Mouse (Mus musculus) granulocyte monocyte progenitor cell, adult 5-6 weeks (primary cell): Measurements from ENCODE around the gene Gm36079. TPM values are rescaled to one million over a fixed set of nuclear protein-coding genes. Genes with fewer than 3 reads are reported as not detected.
A peak's percentile ranks its signal among the peaks of the same experiment; 100 is the strongest.
"Not testable (repeated sequence)": the region's sequence is repeated elsewhere in the genome, so short reads cannot be mapped to it uniquely, and the experiment has no call there.

Source experiments
- ATAC-seq: replicated peaks from 2 replicates; pipeline ENCODE4 v1.8.0; 2016; ENCODE audit warnings: mild to moderate bottlenecking, moderate TSS enrichment, inconsistent platforms; ENCODE audit not compliant: poor library complexity, severe bottlenecking
- total RNA-seq, 2 experiments: library from RNA; stranded (forward) in 1 of 2; stranded (reverse) in 1 of 2; fragments of 200-712, 200-1000 nt in 1 of 2; fragments of >200 nt in 1 of 2; fragmentation: Nextera tagmentation in 1 of 2; gene quantifications; 2 replicates each; pipeline ENCODE4 v1.2.3; 2014 to 2017

The Gm36079 gene
- not detected in 2 replicates for total RNA-seq (2014; fragmentation: Nextera tagmentation)
- not detected in 2 replicates for total RNA-seq (2017)

- not testable (repeated sequence) for ATAC-seq
These were observed at the start of gene Gm36079 for GRCm38 (mm10) chr13:120026911-120027310. Gm36079 (minus strand) TSS chr13:120027011.

GRCm38 (mm10) chr13:120070878-120071277, 44.1 kb upstream of the Gm36079 start:
- peak; percentile 88 for ATAC-seq

DNA sequence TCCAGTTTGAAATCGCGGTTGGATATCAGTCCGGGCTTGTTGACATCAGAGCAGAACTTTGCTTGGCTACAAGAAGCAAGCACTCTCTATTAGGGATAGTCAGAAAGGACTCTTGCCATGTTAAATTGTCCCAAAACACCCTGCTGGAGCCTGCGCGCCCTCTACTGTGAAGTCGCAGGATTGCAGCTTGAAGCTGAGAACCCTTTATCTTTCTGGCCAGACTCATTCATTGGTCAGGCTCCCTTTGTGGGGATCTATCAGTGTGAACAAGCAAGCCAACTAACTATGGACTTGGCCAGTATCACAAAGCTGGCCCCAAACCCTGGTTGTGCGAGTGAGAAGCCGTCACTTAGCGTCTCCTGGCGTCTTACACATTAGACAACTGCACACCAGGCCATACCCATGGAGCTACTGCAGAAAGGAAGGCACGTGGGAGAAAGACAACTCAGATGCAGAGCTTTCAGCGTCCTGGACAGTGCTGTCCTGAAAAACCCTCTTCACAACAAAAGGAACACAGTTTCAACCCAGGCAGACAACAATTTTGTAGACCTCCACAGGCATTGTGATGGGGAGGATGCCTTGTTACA, 43.3 kb upstream of the Gm36079 start:
- peak; percentile 85 for ATAC-seq

GRCm38 (mm10) chr13:120063439-120064089, 36.8 kb upstream of the Gm36079 start:
- peak; percentile 90 for ATAC-seq

- ATAC-seq: peak; percentile 57
These were observed 36.1 kb upstream of the Gm36079 start for GRCm38 (mm10) chr13:120062903-120063302.

- ATAC-seq: peak; percentile 54
These were observed 25.3 kb upstream of the Gm36079 start, which contains the start of gene Gm21188 for GRCm38 (mm10) chr13:120052085-120052484. Gm21188 (minus strand) TSS chr13:120052194.

GRCm38 (mm10) chr13:120048608-120049007, 21.8 kb upstream of the Gm36079 start:
- peak; percentile 57 for ATAC-seq

DNA sequence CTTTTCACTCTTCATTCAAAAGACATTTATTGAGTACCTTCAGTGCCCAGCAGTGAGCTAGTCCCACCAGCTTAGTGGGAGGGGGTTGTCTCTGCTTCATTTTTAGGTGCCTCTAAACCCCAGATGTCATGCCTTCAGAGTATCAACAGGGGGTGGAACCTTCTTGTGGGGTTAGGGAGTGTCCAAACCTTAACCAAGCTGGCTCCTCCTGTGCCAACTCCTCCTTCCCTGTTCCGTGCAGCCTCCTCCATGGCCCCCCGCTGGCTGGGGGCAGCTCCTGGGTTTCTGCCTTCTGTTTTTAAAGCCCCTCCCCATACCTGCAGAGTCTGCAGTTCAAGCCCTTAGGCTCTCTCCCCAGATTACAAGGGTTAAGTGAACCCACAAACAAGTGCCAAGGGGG, 21.4 kb upstream of the Gm36079 start:
- ATAC-seq: peak; percentile 35

- ATAC-seq: peak; percentile 62
These were observed 19.8 kb upstream of the Gm36079 start for GRCm38 (mm10) chr13:120046422-120047209.

GRCm38 (mm10) chr13:120041145-120041544, 14.3 kb upstream of the Gm36079 start:
- ATAC-seq: peak; percentile 92

GRCm38 (mm10) chr13:120037881-120038280, 11.1 kb upstream of the Gm36079 start:
- ATAC-seq: not testable (repeated sequence)

- ATAC-seq: not testable (repeated sequence)
These were observed 9.8 kb upstream of the Gm36079 start for GRCm38 (mm10) chr13:120036577-120037115.

DNA sequence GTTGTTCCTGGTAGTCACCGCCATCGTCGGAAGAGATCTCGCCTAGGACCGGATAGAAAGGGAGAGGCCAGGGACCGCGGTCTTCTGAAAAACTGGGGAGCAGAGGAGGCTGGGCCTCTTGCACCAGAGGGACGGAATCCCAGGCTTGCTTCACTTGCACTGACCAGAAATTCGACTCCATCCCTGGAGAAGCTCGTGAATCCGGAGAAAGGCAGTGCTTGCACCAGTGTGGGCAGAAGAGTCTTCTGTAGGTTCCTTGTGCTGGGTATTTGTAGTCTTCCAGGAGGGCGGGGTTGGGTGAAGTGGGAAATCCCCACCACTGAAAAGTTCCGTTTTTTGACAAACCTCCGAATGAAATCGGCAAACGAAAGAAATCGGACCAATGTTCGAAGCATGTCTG, 8.3 kb upstream of the Gm36079 start:
- not testable (repeated sequence) for ATAC-seq

DNA sequence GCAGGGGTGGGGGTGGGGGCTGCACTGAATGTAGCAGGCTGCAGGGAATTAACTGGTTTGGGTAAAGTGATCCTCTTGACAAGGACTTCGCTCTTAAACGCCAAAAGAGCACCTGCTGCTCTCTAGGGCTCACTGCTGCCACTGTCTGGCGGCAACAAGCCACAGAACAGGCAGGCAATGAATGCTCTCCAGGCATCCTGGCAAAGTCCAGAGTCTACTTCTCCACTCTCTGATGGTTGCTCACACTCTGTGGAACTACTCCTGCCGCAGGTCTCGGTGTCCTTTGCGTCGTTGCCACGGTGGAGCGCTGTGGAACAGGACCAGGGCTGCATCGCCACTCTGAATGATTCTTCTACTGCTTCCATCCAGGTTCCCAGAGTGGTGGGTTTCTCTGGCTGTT, 7.8 kb upstream of the Gm36079 start:
- ATAC-seq: peak; percentile 9; the same call in 1 of the 2 replicates

- not testable (repeated sequence) for ATAC-seq
These were observed 6.8 kb upstream of the Gm36079 start for GRCm38 (mm10) chr13:120033516-120034190.

DNA sequence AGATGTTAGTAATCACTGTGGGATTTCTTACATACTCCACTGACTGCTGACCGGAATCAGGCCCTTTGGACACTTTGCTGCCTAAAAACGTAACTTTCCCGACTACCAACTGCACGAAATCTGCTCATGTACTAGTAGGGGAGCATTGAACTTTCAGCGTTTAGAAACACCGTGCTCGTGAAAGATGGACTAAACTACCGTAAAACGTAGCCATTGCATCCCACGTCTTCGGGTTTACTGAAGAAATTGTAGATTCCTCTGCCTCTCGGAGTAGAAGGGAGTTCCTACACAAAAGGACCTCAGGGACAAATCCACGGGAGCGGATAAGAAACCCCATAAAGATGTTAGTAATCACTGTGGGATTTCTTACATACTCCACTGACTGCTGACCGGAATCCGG, 4.9 kb upstream of the Gm36079 start:
- ATAC-seq: not testable (repeated sequence)

GRCm38 (mm10) chr13:120027368-120027767, 557 bp upstream of the Gm36079 start:
- ATAC-seq: not testable (repeated sequence)

- peak; percentile 9; the same call in 1 of the 2 replicates for ATAC-seq
These were observed 438 bp downstream of the Gm36079 start for GRCm38 (mm10) chr13:120026373-120026772.

GRCm38 (mm10) chr13:120025576-120025975, 1.2 kb downstream of the Gm36079 start:
- ATAC-seq: not testable (repeated sequence)

GRCm38 (mm10) chr13:120025004-120025403, 1.8 kb downstream of the Gm36079 start:
- not testable (repeated sequence) for ATAC-seq
